Mouse (Mus musculus) adrenal gland, postnatal 10 days (tissue): Measurements from ENCODE around the gene Mrpl18. TPM values are rescaled to one million over a fixed set of nuclear protein-coding genes. Genes with fewer than 3 reads are reported as not detected.
A peak's percentile ranks its signal among the peaks of the same experiment; 100 is the strongest.
"Not testable (repeated sequence)": the region's sequence is repeated elsewhere in the genome, so short reads cannot be mapped to it uniquely, and the experiment has no call there.

ENCODE experiments used
- DNase-seq: peaks from one replicate; pipeline ENCODE4 v3.0.0; 2021; ENCODE audit warnings: mixed read lengths
- total RNA-seq, 2 experiments: library from RNA; stranded (reverse); gene quantifications; 2 replicates each; pipeline ENCODE4 v1.2.3; 2021

The Mrpl18 gene
- total RNA-seq, 2 experiments from 2014 or later = 87.0 to 122 TPM

GRCm38 (mm10) chr17:12910391-12910790 is 5.8 kb downstream of the Mrpl18 start:
- no peak for DNase-seq

GRCm38 (mm10) chr17:12909361-12910280 is 6.5 kb downstream of the Mrpl18 start, which contains the start of gene Pnldc1:
TSS of gene Pnldc1 (minus strand) at chr17:12910230.
- no peak for DNase-seq

GRCm38 (mm10) chr17:12906436-12906835 is 9.7 kb downstream of the Mrpl18 start:
- DNase-seq = no peak

GRCm38 (mm10) chr17:12905810-12906209 is 10.3 kb downstream of the Mrpl18 start:
- no peak for DNase-seq

- DNase-seq = no peak
These were observed 11.8 kb downstream of the Mrpl18 start for GRCm38 (mm10) chr17:12904349-12904748.

GRCm38 (mm10) chr17:12903372-12904333 is 12.5 kb downstream of the Mrpl18 start:
- DNase-seq = no peak

GRCm38 (mm10) chr17:12902291-12902690 is 13.9 kb downstream of the Mrpl18 start:
- DNase-seq = no peak

GRCm38 (mm10) chr17:12898607-12899006 is 17.5 kb downstream of the Mrpl18 start:
- DNase-seq = not testable (repeated sequence)

- DNase-seq = no peak
These were observed 18.5 kb downstream of the Mrpl18 start for GRCm38 (mm10) chr17:12897674-12898073.

- DNase-seq = no peak
These were observed 24.1 kb downstream of the Mrpl18 start for GRCm38 (mm10) chr17:12892033-12892432.

- no peak for DNase-seq
These were observed 25.1 kb downstream of the Mrpl18 start for GRCm38 (mm10) chr17:12891054-12891453.

GRCm38 (mm10) chr17:12887021-12887775 is 28.9 kb downstream of the Mrpl18 start:
- peak; percentile 38 for DNase-seq

- peak; percentile 27 for DNase-seq
These were observed 29.5 kb downstream of the Mrpl18 start for GRCm38 (mm10) chr17:12886620-12887019.

GRCm38 (mm10) chr17:12881216-12881615 is 34.9 kb downstream of the Mrpl18 start:
- DNase-seq = no peak

- peak; percentile 86 for DNase-seq
These were observed 36.0 kb downstream of the Mrpl18 start for GRCm38 (mm10) chr17:12880178-12880577.

GRCm38 (mm10) chr17:12875734-12876133 is 40.4 kb downstream of the Mrpl18 start, which contains the start of gene Mrgprh:
TSS of gene Mrgprh (plus strand) at chr17:12876034.
- DNase-seq = no peak

- no peak for DNase-seq
These were observed 43.7 kb downstream of the Mrpl18 start for GRCm38 (mm10) chr17:12872275-12873028.

- DNase-seq = no peak
These were observed 47.5 kb downstream of the Mrpl18 start for GRCm38 (mm10) chr17:12868640-12869039.

- DNase-seq = no peak
These were observed 48.1 kb downstream of the Mrpl18 start, which contains the start of gene Mas1 for GRCm38 (mm10) chr17:12868043-12868442. TSS of gene Mas1 (minus strand) at chr17:12868143.

- no peak for DNase-seq
These were observed 49.3 kb downstream of the Mrpl18 start for GRCm38 (mm10) chr17:12866853-12867252.

- no peak for DNase-seq
These were observed 50.7 kb downstream of the Mrpl18 start for GRCm38 (mm10) chr17:12865407-12865806.
